Mouse (Mus musculus) CH12.LX (cell line): ENCODE measurements around the gene Serpina3b.

Source experiments
- ELF1 ChIP-seq: IDR thresholded peaks from 2 replicates; pipeline ENCODE4 v1.6.1; 2014; ENCODE audit warnings: low read depth, mild to moderate bottlenecking, inconsistent platforms, low read length, improper control_type of control experiment
- EP300 ChIP-seq: IDR thresholded peaks from 2 replicates; pipeline ENCODE4 v1.6.1; 2011; ENCODE audit warnings: low read length, improper control_type of control experiment
- IRF4 ChIP-seq: IDR thresholded peaks from 2 replicates; pipeline ENCODE4 v1.6.1; 2014; ENCODE audit warnings: low read depth, mild to moderate bottlenecking, inconsistent platforms, low read length, improper control_type of control experiment
- NELFE ChIP-seq: IDR thresholded peaks from 2 replicates; pipeline ENCODE4 v1.6.1; 2011; ENCODE audit warnings: low read depth, low read length, improper control_type of control experiment
- SMC3 ChIP-seq: IDR thresholded peaks from 2 replicates; pipeline ENCODE4 v1.6.1; 2011; ENCODE audit warnings: low read depth, low read length, improper control_type of control experiment

GRCm38 (mm10) chr12:104127696-104128095 is at the start of gene Serpina3b:
- TF ChIP-seq NELFE = no peak
- TF ChIP-seq EP300 = no peak
- no peak for TF ChIP-seq ELF1
- TF ChIP-seq SMC3 = no peak
- no peak for TF ChIP-seq IRF4
